Mouse (Mus musculus): ENCODE data around the gene Lrrc32. TPM values are rescaled to one million over a fixed set of nuclear protein-coding genes. Genes with fewer than 3 reads are reported as not detected.

Lrrc32 gene
- polyA plus RNA-seq, 1 experiment from 2014 or later, result 8.9 TPM

DNA sequence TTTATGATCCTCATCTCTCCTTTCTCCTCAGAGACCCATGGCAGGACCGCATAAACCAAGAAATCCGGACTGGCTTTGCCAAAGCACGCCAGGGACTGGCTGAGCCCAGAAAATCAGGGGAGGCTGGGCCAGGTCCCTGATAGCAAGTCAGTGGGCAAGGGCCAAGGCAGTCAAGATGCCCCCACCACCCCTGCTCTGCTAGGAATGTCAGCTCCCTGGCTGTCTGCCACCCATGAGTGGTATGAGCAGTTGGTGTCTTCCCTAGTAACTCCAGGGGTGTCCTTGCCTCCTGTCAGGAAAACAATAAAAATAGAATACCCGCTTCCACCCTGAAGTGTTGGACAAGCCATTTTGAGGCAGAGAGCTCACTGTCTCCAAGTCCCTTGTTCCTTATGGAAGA, 11.9 kb upstream of the Lrrc32 start:
- TF ChIP-seq CTCF (IDR thresholded peaks at IDR 0.05), result no peak

DNA sequence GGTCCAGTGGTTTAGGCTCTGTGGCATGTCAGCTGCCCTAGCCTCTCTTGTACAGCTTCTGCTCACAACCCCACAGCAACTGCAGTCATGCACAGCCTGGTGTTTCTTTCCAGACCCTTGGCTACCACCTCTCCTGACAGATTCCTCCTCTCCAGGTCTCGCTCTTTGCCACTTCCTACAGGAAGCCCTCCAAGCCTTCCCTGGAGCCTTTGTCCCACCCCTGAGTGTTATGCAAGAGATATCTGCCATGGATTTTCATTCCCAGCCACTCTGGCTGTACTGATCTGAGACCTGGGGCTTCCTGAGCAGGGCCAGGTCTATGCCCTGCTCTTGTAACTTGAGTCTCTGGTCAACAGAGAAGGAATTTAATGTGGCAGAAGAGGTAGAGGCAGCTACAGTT, 8.6 kb upstream of the Lrrc32 start:
- no peak for TF ChIP-seq CTCF (IDR thresholded peaks at IDR 0.05)
- in situ Hi-C loops (cut with MboI; ENCODE audit: low pct_unique_long_range_greater_than_20kb), result loop anchor here (5.0 to 10.0 kb wide), 3 partner anchors 102 to 214 kb away; no protein-coding TSS in a partner anchor
- POLR2A ChIA-PET, result interaction anchor here (1.7 kb wide), 1 partner anchor 107 kb away, joined by 4 read pairs; no protein-coding TSS in a partner anchor
- H3K27me3 ChIP-seq, result peaks cover 21% of the 10 kb centered on the region
- CTCF ChIA-PET, result interaction anchor here (0.7 to 5.0 kb wide), 11 partner anchors 16 to 128 kb away, joined by 3 to 37 read pairs (median 4); no protein-coding TSS in a partner anchor
- no peak for ATAC-seq
- no peak for DNase-seq (ENCODE audit: low read depth, low spot score)

More for the DNA sequence above, 11.9 kb upstream of the Lrrc32 start:
- in situ Hi-C loops (cut with MboI; ENCODE audit: low pct_unique_long_range_greater_than_20kb), result no loop called here
- no peak for ATAC-seq
- peaks cover 26% of the 10 kb centered on the region for H3K27me3 ChIP-seq
- POLR2A ChIA-PET, result no interaction called here
- DNase-seq (ENCODE audit: low read depth, low spot score), result no peak
- CTCF ChIA-PET, result no interaction called here

DNA sequence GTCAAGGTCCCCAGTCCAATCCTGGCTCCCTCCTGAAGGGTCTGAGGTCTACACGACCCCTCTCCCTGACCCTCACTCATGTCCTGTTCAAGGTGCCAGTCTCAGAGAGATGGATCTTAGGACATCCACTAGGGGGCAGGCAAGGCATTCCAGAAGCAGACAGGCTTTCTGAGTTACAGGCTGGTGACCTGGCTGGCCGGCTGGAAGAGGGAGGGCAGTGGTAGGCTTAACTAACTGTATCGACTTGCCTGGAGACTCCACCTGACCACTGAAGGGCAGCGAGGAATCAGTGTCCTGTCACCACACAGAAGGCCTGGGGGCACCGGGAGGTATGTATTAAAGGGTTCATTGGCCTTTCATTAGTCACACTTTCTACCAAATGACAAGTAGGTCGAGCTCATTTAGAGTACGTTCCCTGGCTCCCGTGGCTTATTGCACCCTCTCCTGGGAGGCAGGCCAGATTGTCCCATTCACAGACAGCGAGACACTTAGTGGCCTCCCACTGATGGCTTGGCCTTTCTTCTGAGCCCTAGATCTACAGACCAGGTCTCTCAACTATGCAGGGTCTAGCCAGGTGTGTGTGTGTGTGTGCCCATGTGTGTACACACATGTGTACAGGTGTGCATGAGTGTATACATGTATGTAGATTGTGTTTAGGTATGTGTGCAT, 7.9 kb upstream of the Lrrc32 start:
- ATAC-seq (peak; percentile 93), DNase-seq (ENCODE audit: low read depth, low spot score) (peak; percentile 95)
- peaks cover 15% of the 10 kb centered on the region for H3K27me3 ChIP-seq
- POLR2A ChIA-PET, result interaction anchor here (1.6 to 1.7 kb wide), 2 partner anchors 105 to 106 kb away, joined by 3 to 4 read pairs; no protein-coding TSS in a partner anchor
- TF ChIP-seq CTCF (IDR thresholded peaks at IDR 0.05), result no peak
- in situ Hi-C loops (cut with MboI; ENCODE audit: low pct_unique_long_range_greater_than_20kb), result loop anchor here (5.0 to 10.0 kb wide), 3 partner anchors 101 to 214 kb away; no protein-coding TSS in a partner anchor
- CTCF ChIA-PET, result interaction anchor here (0.7 to 5.0 kb wide), 15 partner anchors 15 to 356 kb away, joined by 3 to 37 read pairs (median 3); no protein-coding TSS in a partner anchor

- ATAC-seq, result no peak
- H3K27me3 ChIP-seq, result peaks cover 11% of the 10 kb centered on the region
- CTCF ChIA-PET, result interaction anchor here (0.6 to 5.0 kb wide), 11 partner anchors 15 to 355 kb away, joined by 3 to 37 read pairs (median 3); no protein-coding TSS in a partner anchor
- in situ Hi-C loops (cut with MboI; ENCODE audit: low pct_unique_long_range_greater_than_20kb), result loop anchor here (5.0 to 10.0 kb wide), 3 partner anchors 100 to 213 kb away; no protein-coding TSS in a partner anchor
- POLR2A ChIA-PET, result interaction anchor here (1.6 kb wide), 1 partner anchor 104 kb away, joined by 3 read pairs; no protein-coding TSS in a partner anchor
- TF ChIP-seq CTCF (IDR thresholded peaks at IDR 0.05), result no peak
- no peak for DNase-seq (ENCODE audit: low read depth, low spot score)
Observed at GRCm38 (mm10) chr7:98481861-98482260, 7.2 kb upstream of the Lrrc32 start.

DNA sequence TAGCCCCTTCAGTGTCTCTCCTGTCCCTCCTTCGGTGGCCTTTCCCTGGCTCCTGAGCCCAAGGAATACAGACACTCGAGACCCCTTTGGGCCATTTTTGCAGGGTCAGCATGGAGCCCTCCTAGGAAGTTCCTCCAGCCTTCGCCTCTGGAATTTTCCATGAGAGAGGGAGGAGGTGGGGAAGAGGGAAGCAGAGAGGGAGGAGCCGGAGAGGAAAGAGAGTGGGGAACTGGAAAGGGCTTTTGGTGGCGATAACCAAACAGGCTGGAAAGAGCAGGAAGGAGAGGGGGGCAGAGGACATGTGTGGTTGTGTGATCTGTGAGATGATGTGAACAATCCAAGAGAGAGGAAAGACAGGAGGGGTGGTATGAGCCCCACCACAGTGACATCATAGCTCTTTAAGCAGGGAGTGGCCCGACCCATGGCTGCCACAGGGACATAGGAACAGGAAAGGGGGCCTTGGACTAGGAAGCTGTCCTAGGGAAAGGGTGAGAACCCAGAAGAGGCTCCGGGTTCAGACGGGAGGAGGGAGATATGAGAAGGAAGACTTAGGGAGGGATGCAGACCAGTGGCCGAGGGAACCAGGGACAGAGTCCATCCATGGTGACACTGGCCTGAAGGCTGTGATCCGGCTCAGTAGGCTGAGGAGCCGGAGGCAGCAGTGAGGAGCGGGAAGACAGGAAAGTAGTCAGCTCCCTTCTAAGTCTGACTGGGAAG, 6.4 kb upstream of the Lrrc32 start:
- no peak for DNase-seq (ENCODE audit: low read depth, low spot score)
- no peak for ATAC-seq
- no peak for TF ChIP-seq CTCF (IDR thresholded peaks at IDR 0.05)
- in situ Hi-C loops (cut with MboI; ENCODE audit: low pct_unique_long_range_greater_than_20kb), result loop anchor here (5.0 to 10.0 kb wide), 3 partner anchors 100 to 212 kb away; no protein-coding TSS in a partner anchor
- ChIA-PET CTCF (interaction anchor here (1.3 to 5.0 kb wide), 3 partner anchors 40 to 126 kb away, joined by 3 to 37 read pairs (median 7); no protein-coding TSS in a partner anchor), POLR2A (interaction anchor here (1.3 to 1.6 kb wide), 2 partner anchors 97 to 103 kb away, joined by 3 to 4 read pairs; no protein-coding TSS in a partner anchor)
- H3K27me3 ChIP-seq, result peaks cover 8% of the 10 kb centered on the region

GRCm38 (mm10) chr7:98483268-98483607, 5.8 kb upstream of the Lrrc32 start:
- TF ChIP-seq CTCF (IDR thresholded peaks at IDR 0.05), result no peak
- DNase-seq (ENCODE audit: low read depth, low spot score) (no peak), ATAC-seq (no peak)
- CTCF ChIA-PET, result interaction anchor here (1.3 to 5.0 kb wide), 3 partner anchors 39 to 126 kb away, joined by 3 to 37 read pairs (median 7); no protein-coding TSS in a partner anchor
- in situ Hi-C loops (cut with MboI; ENCODE audit: low pct_unique_long_range_greater_than_20kb), result loop anchor here (5.0 to 10.0 kb wide), 3 partner anchors 99 to 212 kb away; no protein-coding TSS in a partner anchor
- POLR2A ChIA-PET, result interaction anchor here (1.3 kb wide), 1 partner anchor 96 kb away, joined by 4 read pairs; no protein-coding TSS in a partner anchor
- H3K27me3 ChIP-seq, result peaks cover 8% of the 10 kb centered on the region

DNA sequence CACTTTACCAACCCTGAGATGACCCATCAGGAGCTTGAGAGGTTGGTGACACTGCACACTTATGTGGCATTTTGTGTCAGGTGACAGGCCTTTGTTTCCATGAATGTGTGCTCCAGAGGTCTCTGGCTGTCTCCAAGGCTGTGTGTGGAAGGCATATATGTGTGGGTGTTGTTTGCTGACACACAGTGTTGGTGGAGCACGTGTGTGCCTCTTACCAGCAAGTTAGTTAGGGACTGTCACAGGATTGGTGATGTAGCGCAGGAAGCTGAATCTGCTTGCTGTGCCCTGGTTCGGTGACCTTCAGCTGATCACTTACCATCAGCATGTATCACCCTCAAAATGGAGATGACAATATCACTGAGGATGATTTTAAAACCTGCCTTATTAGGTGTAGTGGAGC, 4.2 kb upstream of the Lrrc32 start:
- ATAC-seq, result no peak
- in situ Hi-C loops (cut with MboI; ENCODE audit: low pct_unique_long_range_greater_than_20kb), result loop anchor here (5.0 to 10.0 kb wide), 4 partner anchors 52 to 210 kb away; no protein-coding TSS in a partner anchor
- H3K27me3 ChIP-seq, result no peaks in the 10 kb centered on the region
- no peak for TF ChIP-seq CTCF (IDR thresholded peaks at IDR 0.05)
- ChIA-PET CTCF (interaction anchor here (0.8 kb wide), 1 partner anchor 30 kb away, joined by 3 read pairs; no protein-coding TSS in a partner anchor), POLR2A (interaction anchor here (0.7 to 1.2 kb wide), 3 partner anchors 37 to 127 kb away, joined by 3 to 4 read pairs (median 4); no protein-coding TSS in a partner anchor)
- DNase-seq (ENCODE audit: low read depth, low spot score), result no peak

DNA sequence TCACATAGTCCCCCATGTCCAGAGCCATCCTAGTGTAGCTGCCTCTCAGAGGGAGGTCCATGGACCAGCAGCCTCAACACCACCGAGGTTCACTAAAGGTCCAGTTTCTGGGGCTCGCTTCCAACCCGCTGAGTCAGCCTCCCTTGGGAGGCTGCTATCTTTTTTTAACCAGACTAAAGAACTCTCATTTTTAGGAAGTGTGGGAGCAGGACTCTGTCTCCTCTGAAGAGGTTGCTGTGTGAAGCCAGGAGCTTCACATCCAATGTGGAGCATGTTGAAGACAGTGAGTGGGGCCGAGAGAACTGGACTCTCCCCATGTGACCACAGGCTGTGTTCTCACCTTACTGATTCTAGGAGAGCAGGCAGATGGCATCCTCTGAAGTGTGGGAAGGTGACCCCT, 3.6 kb upstream of the Lrrc32 start:
- CTCF ChIA-PET, result interaction anchor here (0.8 to 1.0 kb wide), 2 partner anchors 29 to 50 kb away, joined by 3 read pairs; no protein-coding TSS in a partner anchor

DNA sequence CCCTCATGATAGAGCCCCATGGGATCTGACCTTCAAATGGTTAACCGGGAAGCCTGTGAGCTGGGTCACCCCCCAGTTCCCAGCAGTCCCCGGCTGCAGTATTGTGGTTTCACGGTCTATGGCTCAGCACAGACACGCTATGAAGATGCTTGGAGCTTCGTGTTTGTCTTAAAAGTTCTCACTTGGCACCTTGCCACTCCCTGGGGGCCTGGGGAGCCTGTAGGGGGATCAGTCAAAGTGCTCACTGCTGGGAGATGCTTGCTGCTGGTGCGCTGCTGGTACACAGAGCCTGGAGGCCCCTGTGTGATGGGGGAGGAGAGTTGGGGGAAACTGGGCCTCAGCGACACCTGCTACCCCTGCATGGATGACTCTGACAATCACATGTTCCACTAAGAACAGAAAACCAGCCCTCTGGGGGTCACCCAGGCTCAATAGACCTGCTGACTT, 2.6 kb upstream of the Lrrc32 start:
- TF ChIP-seq CTCF (IDR thresholded peaks at IDR 0.05), result no peak
- DNase-seq (ENCODE audit: low read depth, low spot score) (peak; percentile 99), ATAC-seq (peak; percentile 61)
- CTCF ChIA-PET, result interaction anchor here (0.7 to 1.0 kb wide), 2 partner anchors 38 to 49 kb away, joined by 3 read pairs; no protein-coding TSS in a partner anchor
- POLR2A ChIA-PET, result no interaction called here
- H3K27me3 ChIP-seq, result no peaks in the 10 kb centered on the region
- in situ Hi-C loops (cut with MboI; ENCODE audit: low pct_unique_long_range_greater_than_20kb), result loop anchor here (5.0 to 10.0 kb wide), 2 partner anchors 51 to 208 kb away; no protein-coding TSS in a partner anchor

More for the DNA sequence above, 3.6 kb upstream of the Lrrc32 start:
- in situ Hi-C loops (cut with MboI; ENCODE audit: low pct_unique_long_range_greater_than_20kb), result loop anchor here (5.0 to 10.0 kb wide), 2 partner anchors 52 to 209 kb away; no protein-coding TSS in a partner anchor
- TF ChIP-seq CTCF (IDR thresholded peaks at IDR 0.05), result no peak
- DNase-seq (ENCODE audit: low read depth, low spot score) (no peak), ATAC-seq (no peak)
- POLR2A ChIA-PET, result interaction anchor here (0.7 to 1.2 kb wide), 3 partner anchors 37 to 126 kb away, joined by 3 to 4 read pairs (median 4); no protein-coding TSS in a partner anchor
- H3K27me3 ChIP-seq, result no peaks in the 10 kb centered on the region
